Mouse (Mus musculus) MEL (cell line): ENCODE measurements around the gene Mepe. TPM values are rescaled to one million over a fixed set of nuclear protein-coding genes. Genes with fewer than 3 reads are reported as not detected.

Source experiments
- DNase-seq: peaks from one replicate; pipeline ENCODE4 v3.0.0; 2011; ENCODE audit warnings: low read depth, low spot score
- H3K27ac ChIP-seq: 2 replicates; pipeline ENCODE4 v1.5.1; 2012; ENCODE audit warnings: low read depth, mild to moderate bottlenecking, control low read depth, low read length, moderate library complexity; ENCODE audit not compliant: control insufficient read depth
- H3K27me3 ChIP-seq, 2 experiments: fragments of 150-350 bp in 1 of 2; sonication (generic) in 1 of 2; 2 replicates each; pipeline ENCODE4 v1.6.1; 2012; ENCODE audit warnings: low read length in 2 of 2, mild to moderate bottlenecking in 2 of 2, improper control_type of control experiment in 1 of 2, moderate library complexity in 1 of 2; ENCODE audit not compliant: insufficient read depth in 2 of 2, control insufficient read depth in 1 of 2
- H3K36me3 ChIP-seq, 2 experiments: 2 replicates each; pipeline ENCODE4 v1.6.1; 2012 to 2014; ENCODE audit warnings: low read length in 2 of 2, improper control_type of control experiment in 1 of 2, inconsistent platforms in 1 of 2, mild to moderate bottlenecking in 1 of 2; ENCODE audit not compliant: insufficient read depth in 2 of 2, control insufficient read depth in 1 of 2
- H3K4me1 ChIP-seq, 2 experiments: fragments of 150-350 bp in 1 of 2; sonication (generic) in 1 of 2; 2 replicates each; pipeline ENCODE4 v1.6.1; 2012; ENCODE audit warnings: low read length in 2 of 2, improper control_type of control experiment in 1 of 2, mild to moderate bottlenecking in 1 of 2; ENCODE audit not compliant: insufficient read depth in 2 of 2, control insufficient read depth in 1 of 2
- H3K4me3 ChIP-seq, 2 experiments: fragments of 150-350 bp in 1 of 2; sonication (generic) in 1 of 2; 2 replicates each; pipeline ENCODE4 v1.5.1; 2012; ENCODE audit warnings: low read depth in 2 of 2, low read length in 2 of 2, mild to moderate bottlenecking in 2 of 2, moderate library complexity in 2 of 2, control low read depth in 1 of 2, improper control_type of control experiment in 1 of 2; ENCODE audit not compliant: control insufficient read depth in 1 of 2, insufficient read depth in 1 of 2
- H3K79me2 ChIP-seq: 2 replicates; pipeline ENCODE4 v1.6.1; 2012; ENCODE audit warnings: mild to moderate bottlenecking, low read length, moderate library complexity; ENCODE audit not compliant: control insufficient read depth, poor library complexity, insufficient read depth
- H3K9ac ChIP-seq: 2 replicates; pipeline ENCODE4 v1.6.1; 2012; ENCODE audit warnings: low read depth, mild to moderate bottlenecking, control low read depth, low read length, moderate library complexity; ENCODE audit not compliant: control insufficient read depth, poor library complexity, severe bottlenecking
- H3K9me3 ChIP-seq: fragments of 150-350 bp; sonication (generic); replicated peaks from 2 replicates; pipeline ENCODE4 v1.6.1; 2012; ENCODE audit warnings: mild to moderate bottlenecking, low read length, improper control_type of control experiment, moderate library complexity; ENCODE audit not compliant: insufficient read depth
- CHD1 ChIP-seq: IDR thresholded peaks from 2 replicates; pipeline ENCODE4 v1.6.1; 2012; ENCODE audit warnings: low read depth, mild to moderate bottlenecking, inconsistent platforms, low read length, improper control_type of control experiment
- CTCF ChIP-seq, 3 experiments: IDR thresholded peaks in 2 of 3; conservative IDR thresholded peaks in 1 of 3; 2 replicates each; pipeline ENCODE4 v1.5.1; 2011 to 2012; ENCODE audit warnings: low read length in 3 of 3, low read depth in 2 of 3, mild to moderate bottlenecking in 2 of 3, improper control_type of control experiment in 1 of 3, inconsistent platforms in 1 of 3, mixed read lengths in 1 of 3, moderate library complexity in 1 of 3; ENCODE audit not compliant: control insufficient read depth in 1 of 3, insufficient read depth in 1 of 3, poor library complexity in 1 of 3, severe bottlenecking in 1 of 3
- E2F4 ChIP-seq: IDR thresholded peaks from 2 replicates; pipeline ENCODE4 v1.6.1; 2011; ENCODE audit warnings: low read depth, low read length, improper control_type of control experiment, borderline replicate concordance
- EP300 ChIP-seq, 2 experiments: IDR thresholded peaks; 2 replicates each; pipeline ENCODE4 v1.6.1; 2011; ENCODE audit warnings: improper control_type of control experiment in 2 of 2, low read length in 2 of 2, low read depth in 1 of 2, mild to moderate bottlenecking in 1 of 2
- ETS1 ChIP-seq: IDR thresholded peaks from 2 replicates; pipeline ENCODE4 v1.6.1; 2012; ENCODE audit warnings: low read depth, mild to moderate bottlenecking, inconsistent platforms, low read length, improper control_type of control experiment, moderate library complexity
- JUND ChIP-seq: IDR thresholded peaks from 2 replicates; pipeline ENCODE4 v1.6.1; 2011; ENCODE audit warnings: low read depth, mild to moderate bottlenecking, improper control_type of control experiment, low read length
- KAT2A ChIP-seq: conservative IDR thresholded peaks from 2 replicates; pipeline ENCODE4 v1.6.1; 2012; ENCODE audit warnings: low read depth, low read length, improper control_type of control experiment, inconsistent platforms
- MAFK ChIP-seq: IDR thresholded peaks from 2 replicates; pipeline ENCODE4 v1.6.1; 2011; ENCODE audit warnings: low read depth, mild to moderate bottlenecking, low read length, improper control_type of control experiment, borderline replicate concordance
- MAX ChIP-seq: IDR thresholded peaks from 2 replicates; pipeline ENCODE4 v1.6.1; 2011; ENCODE audit warnings: low read length, improper control_type of control experiment
- MAZ ChIP-seq: IDR thresholded peaks from 2 replicates; pipeline ENCODE4 v1.6.1; 2012; ENCODE audit warnings: low read depth, mild to moderate bottlenecking, inconsistent platforms, low read length, improper control_type of control experiment
- MEF2A ChIP-seq: IDR thresholded peaks from 2 replicates; pipeline ENCODE4 v1.6.1; 2014; ENCODE audit warnings: low read depth, mild to moderate bottlenecking, inconsistent platforms, low read length, improper control_type of control experiment; ENCODE audit not compliant: poor library complexity, insufficient replicate concordance, severe bottlenecking; ENCODE audit errors: extremely low read depth
- MXI1 ChIP-seq: IDR thresholded peaks from 2 replicates; pipeline ENCODE4 v1.6.1; 2011; ENCODE audit warnings: mild to moderate bottlenecking, low read depth, low read length, improper control_type of control experiment
- MYC ChIP-seq: IDR thresholded peaks from 2 replicates; pipeline ENCODE4 v1.6.1; 2011; ENCODE audit warnings: low read depth, mild to moderate bottlenecking, low read length, improper control_type of control experiment, moderate library complexity
- NELFE ChIP-seq: IDR thresholded peaks from 2 replicates; pipeline ENCODE4 v1.6.1; 2011; ENCODE audit warnings: low read depth, low read length, improper control_type of control experiment
- POLR2AphosphoS2 ChIP-seq: IDR thresholded peaks from 2 replicates; pipeline ENCODE4 v1.6.1; 2011; ENCODE audit warnings: low read length, improper control_type of control experiment
- POLR2AphosphoS5 ChIP-seq: IDR thresholded peaks from 2 replicates; pipeline ENCODE4 v1.6.1; 2012; ENCODE audit warnings: low read depth, borderline replicate concordance, mild to moderate bottlenecking, inconsistent platforms, low read length, moderate library complexity, mixed read lengths
- RAD21 ChIP-seq: IDR thresholded peaks from 2 replicates; pipeline ENCODE4 v1.6.1; 2011; ENCODE audit warnings: mild to moderate bottlenecking, low read depth, low read length, improper control_type of control experiment
- RCOR1 ChIP-seq: IDR thresholded peaks from 2 replicates; pipeline ENCODE4 v1.6.1; 2012; ENCODE audit warnings: low read depth, mild to moderate bottlenecking, inconsistent platforms, low read length, improper control_type of control experiment
- SMC3 ChIP-seq: IDR thresholded peaks from 2 replicates; pipeline ENCODE4 v1.6.1; 2011; ENCODE audit warnings: low read depth, low read length, improper control_type of control experiment
- TAL1 ChIP-seq: IDR thresholded peaks from 2 replicates; pipeline ENCODE4 v1.6.1; 2012; ENCODE audit warnings: mild to moderate bottlenecking, inconsistent platforms, low read length, moderate library complexity, mixed read lengths
- TBP ChIP-seq: IDR thresholded peaks from 2 replicates; pipeline ENCODE4 v1.8.0; 2011; ENCODE audit warnings: low read depth, low read length, improper control_type of control experiment
- USF1 ChIP-seq: IDR thresholded peaks from 2 replicates; pipeline ENCODE4 v1.6.1; 2014; ENCODE audit warnings: low read depth, mild to moderate bottlenecking, inconsistent platforms, low read length, improper control_type of control experiment, moderate library complexity
- ZC3H11A ChIP-seq: IDR thresholded peaks from 2 replicates; pipeline ENCODE4 v1.6.1; 2012; ENCODE audit warnings: low read depth, mild to moderate bottlenecking, inconsistent platforms, low read length, improper control_type of control experiment
- ZKSCAN1 ChIP-seq: IDR thresholded peaks from 2 replicates; pipeline ENCODE4 v1.6.1; 2012; ENCODE audit warnings: low read depth, mild to moderate bottlenecking, inconsistent platforms, low read length, improper control_type of control experiment, moderate library complexity
- ZMIZ1 ChIP-seq: IDR thresholded peaks from 2 replicates; pipeline ENCODE4 v1.6.1; 2012; ENCODE audit warnings: low read depth, mild to moderate bottlenecking, inconsistent platforms, low read length, improper control_type of control experiment, moderate library complexity
- polyA plus RNA-seq, 2 experiments: library from polyadenylated mRNA; stranded (reverse) in 1 of 2; unstranded in 1 of 2; fragments of >175 nt in 1 of 2; fragments of >200 nt in 1 of 2; gene quantifications; 2 replicates each; pipeline versions ENCODE4 v1.2.1 to v1.2.4; 2012; ENCODE audit warnings: low replicate concordance in 2 of 2, low read depth in 1 of 2; ENCODE audit not compliant: insufficient read length in 2 of 2, insufficient read depth in 1 of 2, missing spikeins in 1 of 2
- total RNA-seq: library from RNA; depleted of rRNA; stranded (reverse); fragments of 300-350 nt; gene quantifications from 2 replicates; pipeline ENCODE4 v1.2.3, GENCODE M21; 2012

Mepe gene
- total and polyA plus RNA-seq, 3 experiments, result not detected

GRCm38 (mm10) chr5:104327389-104327788 lies 2.3 kb downstream of the Mepe start:
- no peaks in the 10 kb centered on the region for H3K9me3 ChIP-seq
- H3K36me3 ChIP-seq, result no peaks in the 10 kb centered on the region
- H3K27ac ChIP-seq, result no peak overlapping the region
- H3K9ac ChIP-seq, result no peak overlapping the region
- no peaks in the 10 kb centered on the region for H3K4me1 ChIP-seq
- H3K79me2 ChIP-seq, result no peaks in the 10 kb centered on the region
- no peaks in the 10 kb centered on the region for H3K27me3 ChIP-seq
- DNase-seq, result no peak
- TF ChIP-seq JUND (no peak), MAFK (no peak), NELFE (no peak), KAT2A (no peak), RCOR1 (no peak), ETS1 (no peak), USF1 (no peak), RAD21 (no peak)
- H3K4me3 ChIP-seq, result no peak overlapping the region

GRCm38 (mm10) chr5:104327876-104328275 lies 2.7 kb downstream of the Mepe start:
- no peak overlapping the region for H3K9ac ChIP-seq
- TF ChIP-seq SMC3, result no peak
- TF ChIP-seq MYC, result no peak
- no peak for TF ChIP-seq RAD21
- TF ChIP-seq MAFK, result no peak
- TF ChIP-seq E2F4, result no peak
- TF ChIP-seq ZKSCAN1, result no peak
- no peak for TF ChIP-seq POLR2AphosphoS2
- TF ChIP-seq MAZ, result no peak
- TF ChIP-seq TBP, result no peak
- TF ChIP-seq ZC3H11A, result no peak
- no peak for TF ChIP-seq MXI1
- no peak for TF ChIP-seq MAX
- no peak for TF ChIP-seq ZMIZ1
- no peak for TF ChIP-seq ETS1
- no peak for TF ChIP-seq CHD1
- no peak for TF ChIP-seq CTCF (IDR thresholded peaks at IDR 0.05 in 2 of 3, conservative IDR thresholded peaks at IDR 0.05 in 1 of 3; ENCODE audit: control insufficient read depth in 1 of 3, insufficient read depth in 1 of 3, low read depth in 2 of 3, low read length in 3 of 3, poor library complexity in 1 of 3, severe bottlenecking in 1 of 3)
- no peak for TF ChIP-seq MEF2A
- no peak for TF ChIP-seq POLR2AphosphoS5
- no peak for TF ChIP-seq EP300 (IDR thresholded peaks at IDR 0.05; ENCODE audit: low read depth in 1 of 2, low read length in 2 of 2)
- TF ChIP-seq TAL1, result no peak

More at GRCm38 (mm10) chr5:104327876-104328275, 2.7 kb downstream of the Mepe start:
- H3K27me3 ChIP-seq, result no peaks in the 10 kb centered on the region
- H3K36me3 ChIP-seq, result no peaks in the 10 kb centered on the region
- H3K4me1 ChIP-seq, result no peaks in the 10 kb centered on the region
- no peaks in the 10 kb centered on the region for H3K9me3 ChIP-seq
- no peak for DNase-seq
- H3K4me3 ChIP-seq, result no peak overlapping the region
- no peaks in the 10 kb centered on the region for H3K79me2 ChIP-seq
- no peak overlapping the region for H3K27ac ChIP-seq
